Mouse (Mus musculus): Measurements from ENCODE around the gene Uqcrh. TPM values are rescaled to one million over a fixed set of nuclear protein-coding genes. Genes with fewer than 3 reads are reported as not detected.

The Uqcrh gene
- polyA plus RNA-seq, 1 experiment = 362 TPM

GRCm38 (mm10) chr4:116077240-116078095, 2.6 kb upstream of the Uqcrh start:
- TF ChIP-seq POLR2A (IDR thresholded peaks at IDR 0.05; ENCODE audit: borderline replicate concordance, extremely low read depth, insufficient read depth, insufficient read length, poor library complexity, severe bottlenecking) (no peak), CTCF (IDR thresholded peaks at IDR 0.05; ENCODE audit: borderline replicate concordance, extremely low read depth, insufficient read depth, insufficient read length) (no peak)
- DNase-seq (ENCODE audit: low read depth) = no peak

GRCm38 (mm10) chr4:116076369-116077231, 1.7 kb upstream of the Uqcrh start:
- TF ChIP-seq CTCF (IDR thresholded peaks at IDR 0.05; ENCODE audit: borderline replicate concordance, extremely low read depth, insufficient read depth, insufficient read length) (no peak), POLR2A (IDR thresholded peaks at IDR 0.05; ENCODE audit: borderline replicate concordance, extremely low read depth, insufficient read depth, insufficient read length, poor library complexity, severe bottlenecking) (no peak)

GRCm38 (mm10) chr4:116075631-116076368, 929 bp upstream of the Uqcrh start:
- no peak for TF ChIP-seq POLR2A (IDR thresholded peaks at IDR 0.05; ENCODE audit: borderline replicate concordance, extremely low read depth, insufficient read depth, insufficient read length, poor library complexity, severe bottlenecking)
- TF ChIP-seq CTCF (IDR thresholded peaks at IDR 0.05; ENCODE audit: borderline replicate concordance, extremely low read depth, insufficient read depth, insufficient read length) = peak; percentile 41; the same call in 1 of the 2 replicates
- peak; percentile 72 for DNase-seq (ENCODE audit: low read depth)

More at GRCm38 (mm10) chr4:116076369-116077231, 1.7 kb upstream of the Uqcrh start:
- DNase-seq (ENCODE audit: low read depth) = peak; percentile 51

- TF ChIP-seq POLR2A (IDR thresholded peaks at IDR 0.05; ENCODE audit: borderline replicate concordance, extremely low read depth, insufficient read depth, insufficient read length, poor library complexity, severe bottlenecking) (no peak), CTCF (IDR thresholded peaks at IDR 0.05; ENCODE audit: borderline replicate concordance, extremely low read depth, insufficient read depth, insufficient read length) (no peak)
- DNase-seq (ENCODE audit: low read depth) = peak; percentile 62
Measured at GRCm38 (mm10) chr4:116074145-116074675, 661 bp downstream of the Uqcrh start.

- DNase-seq (ENCODE audit: low read depth) = peak; percentile 31
- TF ChIP-seq CTCF (IDR thresholded peaks at IDR 0.05; ENCODE audit: borderline replicate concordance, extremely low read depth, insufficient read depth, insufficient read length) = no peak
- no peak for TF ChIP-seq POLR2A (IDR thresholded peaks at IDR 0.05; ENCODE audit: borderline replicate concordance, extremely low read depth, insufficient read depth, insufficient read length, poor library complexity, severe bottlenecking)
Measured at GRCm38 (mm10) chr4:116073146-116073545, 1.7 kb downstream of the Uqcrh start.

GRCm38 (mm10) chr4:116070116-116070515, 4.8 kb downstream of the Uqcrh start:
- no peak for DNase-seq (ENCODE audit: low read depth)
- TF ChIP-seq CTCF (IDR thresholded peaks at IDR 0.05; ENCODE audit: borderline replicate concordance, extremely low read depth, insufficient read depth, insufficient read length) (no peak), POLR2A (IDR thresholded peaks at IDR 0.05; ENCODE audit: borderline replicate concordance, extremely low read depth, insufficient read depth, insufficient read length, poor library complexity, severe bottlenecking) (no peak)

GRCm38 (mm10) chr4:116063855-116064254, 11.0 kb downstream of the Uqcrh start:
- no peak for DNase-seq (ENCODE audit: low read depth)
- TF ChIP-seq CTCF (IDR thresholded peaks at IDR 0.05; ENCODE audit: borderline replicate concordance, extremely low read depth, insufficient read depth, insufficient read length) (no peak), POLR2A (IDR thresholded peaks at IDR 0.05; ENCODE audit: borderline replicate concordance, extremely low read depth, insufficient read depth, insufficient read length, poor library complexity, severe bottlenecking) (no peak)

- TF ChIP-seq CTCF (IDR thresholded peaks at IDR 0.05; ENCODE audit: borderline replicate concordance, extremely low read depth, insufficient read depth, insufficient read length) (no peak), POLR2A (IDR thresholded peaks at IDR 0.05; ENCODE audit: borderline replicate concordance, extremely low read depth, insufficient read depth, insufficient read length, poor library complexity, severe bottlenecking) (no peak)
- DNase-seq (ENCODE audit: low read depth) = no peak
Measured at GRCm38 (mm10) chr4:116059012-116059726, 15.7 kb downstream of the Uqcrh start.

GRCm38 (mm10) chr4:116057559-116057958, 17.3 kb downstream of the Uqcrh start:
- TF ChIP-seq POLR2A (IDR thresholded peaks at IDR 0.05; ENCODE audit: borderline replicate concordance, extremely low read depth, insufficient read depth, insufficient read length, poor library complexity, severe bottlenecking) (no peak), CTCF (IDR thresholded peaks at IDR 0.05; ENCODE audit: borderline replicate concordance, extremely low read depth, insufficient read depth, insufficient read length) (no peak)
- DNase-seq (ENCODE audit: low read depth) = no peak

- peak; percentile 26; the same call in 1 of the 2 replicates for TF ChIP-seq POLR2A (IDR thresholded peaks at IDR 0.05; ENCODE audit: borderline replicate concordance, extremely low read depth, insufficient read depth, insufficient read length, poor library complexity, severe bottlenecking)
- TF ChIP-seq CTCF (IDR thresholded peaks at IDR 0.05; ENCODE audit: borderline replicate concordance, extremely low read depth, insufficient read depth, insufficient read length) = no peak
- peak; percentile 97 for DNase-seq (ENCODE audit: low read depth)
Measured at GRCm38 (mm10) chr4:116053399-116053961, 21.4 kb downstream of the Uqcrh start, which contains the start of gene Nsun4. TSS of gene Nsun4 (minus strand) at chr4:116053876.
